Mouse (Mus musculus) bone marrow macrophage, adult 2 months (primary cell): ENCODE measurements at regions not wholly inside any gene's neighbourhood (a gene's known extent, or its start where the extent isn't known, plus 50 kb on each side); places are given as distances from the start of the nearest gene placed in this dataset.

ENCODE experiments used
- H3K27ac ChIP-seq: 2 replicates; pipeline ENCODE4 v1.5.1; 2012; ENCODE audit warnings: low read depth, low read length; ENCODE audit not compliant: insufficient read depth
- H3K4me1 ChIP-seq: 2 replicates; pipeline ENCODE4 v1.6.1; 2012; ENCODE audit warnings: low read length; ENCODE audit not compliant: control insufficient read depth, insufficient read depth
- H3K4me3 ChIP-seq: 2 replicates; pipeline ENCODE4 v1.5.1; 2012; ENCODE audit warnings: mild to moderate bottlenecking, low read length, moderate library complexity; ENCODE audit not compliant: insufficient read depth
- CTCF ChIP-seq: IDR thresholded peaks from 2 replicates; pipeline ENCODE4 v1.5.1; 2012; ENCODE audit warnings: low read depth, mild to moderate bottlenecking, low read length, moderate library complexity
- POLR2A ChIP-seq: IDR thresholded peaks from 2 replicates; pipeline ENCODE4 v1.6.1; 2012; ENCODE audit warnings: mild to moderate bottlenecking, low read depth, low read length, borderline replicate concordance

GRCm38 (mm10) chr2:166375639-166376038 is 220.2 kb upstream of the Sulf2 start:
- TF ChIP-seq POLR2A (no peak), CTCF (no peak)

GRCm38 (mm10) chr2:166370776-166371175 is 215.3 kb upstream of the Sulf2 start:
- H3K27ac ChIP-seq: no peak overlapping the region
- no peak for TF ChIP-seq POLR2A
- no peak overlapping the region for H3K4me3 ChIP-seq
- H3K4me1 ChIP-seq: no peaks in the 10 kb centered on the region

More at GRCm38 (mm10) chr2:166375639-166376038, 220.2 kb upstream of the Sulf2 start:
- H3K4me3 ChIP-seq: no peak overlapping the region
- H3K27ac ChIP-seq: no peak overlapping the region
- no peaks in the 10 kb centered on the region for H3K4me1 ChIP-seq

GRCm38 (mm10) chr2:166361645-166362044 is 206.2 kb upstream of the Sulf2 start:
- no peak for TF ChIP-seq POLR2A
- TF ChIP-seq CTCF: no peak
- Histone ChIP-seq H3K4me3 (no peak overlapping the region), H3K27ac (no peak overlapping the region), H3K4me1 (peaks cover 9% of the 10 kb centered on the region)

GRCm38 (mm10) chr2:166360786-166361185 is 205.3 kb upstream of the Sulf2 start:
- Histone ChIP-seq H3K27ac (no peak overlapping the region), H3K4me1 (peaks cover 9% of the 10 kb centered on the region), H3K4me3 (no peak overlapping the region)
- TF ChIP-seq POLR2A: no peak
- no peak for TF ChIP-seq CTCF

- H3K4me1 ChIP-seq: peaks cover 9% of the 10 kb centered on the region
- no peak overlapping the region for H3K4me3 ChIP-seq
- no peak for TF ChIP-seq CTCF
- TF ChIP-seq POLR2A: no peak
- H3K27ac ChIP-seq: no peak overlapping the region
Observed at GRCm38 (mm10) chr2:166359995-166360394, 204.5 kb upstream of the Sulf2 start.

- no peak for TF ChIP-seq POLR2A
- TF ChIP-seq CTCF: no peak
- Histone ChIP-seq H3K4me1 (peaks cover 26% of the 10 kb centered on the region), H3K4me3 (no peak overlapping the region), H3K27ac (no peak overlapping the region)
Observed at GRCm38 (mm10) chr2:166357824-166358223, 202.4 kb upstream of the Sulf2 start.

GRCm38 (mm10) chr2:166355944-166356343 is 200.5 kb upstream of the Sulf2 start:
- Histone ChIP-seq H3K4me3 (no peak overlapping the region), H3K27ac (no peak overlapping the region), H3K4me1 (peaks cover 31% of the 10 kb centered on the region)
- TF ChIP-seq CTCF (no peak), POLR2A (no peak)

- no peak for TF ChIP-seq POLR2A
- TF ChIP-seq CTCF: no peak
- Histone ChIP-seq H3K27ac (no peak overlapping the region), H3K4me1 (peaks cover 31% of the 10 kb centered on the region), H3K4me3 (no peak overlapping the region)
Observed at GRCm38 (mm10) chr2:166355446-166355845, 200.0 kb upstream of the Sulf2 start.

- no peak for TF ChIP-seq POLR2A
- no peak for TF ChIP-seq CTCF
- H3K27ac ChIP-seq: no peak overlapping the region
- H3K4me3 ChIP-seq: no peak overlapping the region
- H3K4me1 ChIP-seq: peaks cover 31% of the 10 kb centered on the region
Observed at GRCm38 (mm10) chr2:166354391-166354790, 198.9 kb upstream of the Sulf2 start.

GRCm38 (mm10) chr2:166353447-166354111 is 198.1 kb upstream of the Sulf2 start:
- TF ChIP-seq CTCF: no peak
- TF ChIP-seq POLR2A: no peak
- peaks cover 31% of the 10 kb centered on the region for H3K4me1 ChIP-seq
- H3K4me3 ChIP-seq: no peak overlapping the region
- H3K27ac ChIP-seq: no peak overlapping the region

GRCm38 (mm10) chr2:166351984-166352383 is 196.5 kb upstream of the Sulf2 start:
- Histone ChIP-seq H3K4me3 (no peak overlapping the region), H3K27ac (no peak overlapping the region), H3K4me1 (peaks cover 22% of the 10 kb centered on the region)
- TF ChIP-seq CTCF (no peak), POLR2A (no peak)
